Mouse (Mus musculus) embryonic facial prominence, embryonic 15.5 days (tissue): ENCODE data around the gene Acot5. TPM values are rescaled to one million over a fixed set of nuclear protein-coding genes. Genes with fewer than 3 reads are reported as not detected.
A peak's percentile ranks its signal among the peaks of the same experiment; 100 is the strongest.
"Not testable (repeated sequence)": the region's sequence is repeated elsewhere in the genome, so short reads cannot be mapped to it uniquely, and the experiment has no call there.

Experiments used
- ATAC-seq: fragments of 200-750 bp; cut with Nextera tagmentation; 2 replicates; pipeline ENCODE4 v1.8.0; 2017; ENCODE audit warnings: low read depth, moderate TSS enrichment; ENCODE audit not compliant: insufficient number of reproducible peaks, low FRiP score, low TSS enrichment
- H3K27ac ChIP-seq: fragments of 300-500 bp; sonication (generic); replicated peaks from 2 replicates; pipeline ENCODE4 v1.5.1; 2015; ENCODE audit warnings: mild to moderate bottlenecking, inconsistent platforms
- H3K27me3 ChIP-seq: fragments of 300-500 bp; sonication (generic); 2 replicates; pipeline ENCODE4 v1.6.1; 2015; ENCODE audit warnings: inconsistent platforms
- H3K36me3 ChIP-seq: fragments of 300-500 bp; sonication (generic); 2 replicates; pipeline ENCODE4 v1.6.1; 2015; ENCODE audit warnings: mild to moderate bottlenecking, inconsistent platforms
- H3K4me1 ChIP-seq: fragments of 300-500 bp; sonication (generic); 2 replicates; pipeline ENCODE4 v1.6.1; 2015; ENCODE audit warnings: inconsistent platforms
- H3K4me2 ChIP-seq: fragments of 300-500 bp; sonication (generic); replicated peaks from 2 replicates; pipeline ENCODE4 v1.6.1; 2015; ENCODE audit warnings: mild to moderate bottlenecking, inconsistent platforms
- H3K4me3 ChIP-seq: fragments of 300-500 bp; sonication (generic); replicated peaks from 2 replicates; pipeline ENCODE4 v1.5.1; 2015; ENCODE audit warnings: mild to moderate bottlenecking, inconsistent platforms
- H3K9ac ChIP-seq: fragments of 300-500 bp; sonication (generic); 2 replicates; pipeline ENCODE4 v1.6.1; 2015; ENCODE audit warnings: inconsistent platforms
- H3K9me3 ChIP-seq: fragments of 300-500 bp; sonication (generic); replicated peaks from 2 replicates; pipeline ENCODE4 v1.6.1; 2016; ENCODE audit warnings: inconsistent platforms
- WGBS: fragments of 180-500 bp; shearing (Covaris S2); methylation state at CpG from one replicate; pipeline ENCODE4 v1.1.7; 2015; 5-methylcytosine and 5-hydroxymethylcytosine counted together
- polyA plus RNA-seq: library from polyadenylated mRNA; unstranded; fragments of >200 nt; fragmentation: Nextera tagmentation; extraction: Ambion mirVana; gene quantifications from 2 replicates; pipeline ENCODE4 v1.2.1, GENCODE M21; 2015

Gene Acot5
- 0.16 TPM in 2 replicates for polyA plus RNA-seq

GRCm38 (mm10) chr12:84068986-84069385 lies at the start of gene Acot5:
Gene Acot5, plus strand, starts transcription at chr12:84069325.
- no peaks in the 10 kb centered on the region for H3K9me3 ChIP-seq
- H3K4me3 ChIP-seq: peak within 1 kb of the TSS; percentile 40
- H3K27ac ChIP-seq: no peak within 1 kb of the TSS
- peaks cover 31% of the 10 kb centered on the region for H3K27me3 ChIP-seq
- ATAC-seq: no peak
- H3K4me1 ChIP-seq: no peaks in the 10 kb centered on the region
- H3K4me2 ChIP-seq: peak within 1 kb of the TSS; percentile 70
- WGBS: 54% methylated on average over 9 of the region's 9 CpGs
- no peak within 1 kb of the TSS for H3K9ac ChIP-seq
- H3K36me3 ChIP-seq: no peaks in the 10 kb centered on the region

DNA sequence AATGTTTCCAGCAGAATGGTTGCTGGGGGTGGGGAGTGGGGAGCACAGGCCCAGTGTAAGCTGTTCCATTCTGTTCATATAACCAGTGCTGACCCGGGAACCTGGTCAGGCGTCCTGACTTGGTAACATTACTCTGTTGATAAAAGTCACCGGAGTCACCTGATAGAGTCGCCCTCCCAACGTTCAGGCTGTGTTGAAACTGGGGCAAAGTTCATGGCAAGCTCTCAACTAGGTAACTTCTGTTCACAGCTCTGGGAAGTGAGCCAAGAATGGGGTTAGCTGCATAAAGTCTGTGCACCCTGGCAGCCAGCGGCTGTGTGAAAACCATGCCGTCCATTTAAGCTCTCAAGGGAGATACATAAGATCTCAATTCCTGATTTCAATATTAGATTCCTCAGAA lies 48.6 kb upstream of the Acot5 start:
- H3K27me3 ChIP-seq, H3K4me1 ChIP-seq, H3K9ac ChIP-seq, H3K36me3 ChIP-seq, ATAC-seq, H3K4me2 ChIP-seq, H3K9me3 ChIP-seq, H3K4me3 ChIP-seq, H3K27ac ChIP-seq: not testable (repeated sequence)
- 43% methylated on average over 7 of the region's 7 CpGs for WGBS

- WGBS: 94% methylated on average over 4 of the region's 4 CpGs
- not testable (repeated sequence) for H3K4me2 ChIP-seq, H3K9ac ChIP-seq, H3K27ac ChIP-seq, H3K4me1 ChIP-seq, ATAC-seq, H3K4me3 ChIP-seq, H3K9me3 ChIP-seq, H3K27me3 ChIP-seq, H3K36me3 ChIP-seq
Measured at GRCm38 (mm10) chr12:84022266-84022665, 46.9 kb upstream of the Acot5 start.

DNA sequence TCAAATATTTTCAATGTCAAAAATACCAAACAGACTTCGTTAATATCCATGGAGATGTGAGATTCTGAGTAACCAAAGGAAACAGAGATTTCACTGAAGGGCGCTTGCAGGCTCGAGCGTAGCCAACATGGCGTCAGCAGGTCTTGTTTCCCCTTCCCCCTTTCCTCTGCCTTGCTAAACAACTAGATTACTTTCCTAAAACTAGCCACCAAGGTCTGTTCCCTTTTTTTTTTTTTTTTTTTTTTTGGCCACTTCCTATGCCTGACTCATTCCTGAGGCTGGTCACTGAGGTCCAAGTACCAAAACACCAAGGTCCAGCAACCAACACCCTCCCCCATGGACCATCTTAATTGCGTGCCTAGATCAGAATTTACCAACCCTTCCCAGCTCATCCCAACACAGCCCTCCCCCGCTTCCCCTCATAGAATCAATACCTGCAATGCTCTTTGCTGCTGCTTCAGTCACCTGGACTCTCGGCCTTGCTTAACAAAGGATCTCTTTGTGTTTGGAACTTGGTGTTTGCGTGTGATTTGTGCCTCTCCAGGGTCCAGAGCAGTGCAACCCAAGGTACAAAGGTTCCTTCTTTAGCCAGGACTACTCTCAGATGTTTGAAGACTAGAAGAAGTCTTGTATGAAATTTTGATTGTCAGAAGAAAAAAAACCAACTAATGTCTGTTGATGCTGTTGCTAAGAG lies 45.9 kb upstream of the Acot5 start:
- no peaks in the 10 kb centered on the region for H3K9me3 ChIP-seq
- no peaks in the 10 kb centered on the region for H3K4me1 ChIP-seq
- no peaks in the 10 kb centered on the region for H3K36me3 ChIP-seq
- H3K27ac ChIP-seq: no peak overlapping the region
- H3K9ac ChIP-seq: no peak overlapping the region
- no peak for ATAC-seq
- no peaks in the 10 kb centered on the region for H3K27me3 ChIP-seq
- H3K4me2 ChIP-seq: no peak overlapping the region
- WGBS: 75% methylated on average over 9 of the region's 9 CpGs
- no peak overlapping the region for H3K4me3 ChIP-seq

GRCm38 (mm10) chr12:84025888-84026287 lies 43.2 kb upstream of the Acot5 start:
- H3K9ac ChIP-seq: no peak overlapping the region
- no peak for ATAC-seq
- no peak overlapping the region for H3K4me2 ChIP-seq
- H3K4me1 ChIP-seq: no peaks in the 10 kb centered on the region
- no peaks in the 10 kb centered on the region for H3K36me3 ChIP-seq
- no peak overlapping the region for H3K4me3 ChIP-seq
- H3K27me3 ChIP-seq: no peaks in the 10 kb centered on the region
- no peaks in the 10 kb centered on the region for H3K9me3 ChIP-seq
- H3K27ac ChIP-seq: no peak overlapping the region
- WGBS: 69% methylated on average over 7 of the region's 7 CpGs

GRCm38 (mm10) chr12:84028328-84028727 lies 40.8 kb upstream of the Acot5 start:
- not testable (repeated sequence) for H3K27ac ChIP-seq, H3K4me1 ChIP-seq, H3K36me3 ChIP-seq, H3K4me2 ChIP-seq, H3K9ac ChIP-seq, H3K27me3 ChIP-seq, ATAC-seq, H3K9me3 ChIP-seq, H3K4me3 ChIP-seq
- WGBS: 61% methylated on average over 3 of the region's 3 CpGs

DNA sequence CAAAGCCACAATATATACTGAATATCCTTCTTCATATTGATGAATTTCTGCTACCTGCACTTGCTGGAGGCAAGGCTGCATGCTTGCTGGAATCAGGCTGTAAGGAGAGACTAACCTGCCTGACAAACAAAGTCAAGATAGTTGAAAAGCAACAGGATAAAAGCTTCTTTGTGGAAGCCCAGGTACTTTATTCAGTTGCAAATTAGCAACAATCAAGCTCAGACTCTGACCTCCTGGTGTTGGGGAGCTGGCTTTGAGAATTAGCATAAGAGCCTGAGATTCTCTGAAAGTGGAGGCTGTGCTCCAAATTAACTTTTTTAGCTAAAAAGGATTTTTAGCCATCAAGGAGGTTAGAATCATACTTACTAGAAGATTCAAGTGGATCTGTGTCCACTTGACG lies 40.1 kb upstream of the Acot5 start:
- not testable (repeated sequence) for H3K9ac ChIP-seq, H3K4me1 ChIP-seq, H3K27me3 ChIP-seq, H3K9me3 ChIP-seq, H3K36me3 ChIP-seq, H3K27ac ChIP-seq, H3K4me2 ChIP-seq, H3K4me3 ChIP-seq, ATAC-seq
- 87% methylated on average over 1 of the region's 1 CpGs for WGBS

GRCm38 (mm10) chr12:84030659-84031332 lies 38.3 kb upstream of the Acot5 start:
- Histone ChIP-seq H3K4me3 (no peak overlapping the region), H3K4me2 (no peak overlapping the region), H3K27ac (no peak overlapping the region), H3K27me3 (no peaks in the 10 kb centered on the region), H3K9ac (no peak overlapping the region), H3K4me1 (no peaks in the 10 kb centered on the region), H3K9me3 (no peaks in the 10 kb centered on the region), H3K36me3 (no peaks in the 10 kb centered on the region)
- no peak for ATAC-seq
- 65% methylated on average over 4 of the region's 4 CpGs for WGBS

GRCm38 (mm10) chr12:84032854-84033253 lies 36.3 kb upstream of the Acot5 start:
- H3K4me2 ChIP-seq: no peak overlapping the region
- no peak for ATAC-seq
- no peaks in the 10 kb centered on the region for H3K9me3 ChIP-seq
- 85% methylated on average over 4 of the region's 4 CpGs for WGBS
- no peaks in the 10 kb centered on the region for H3K27me3 ChIP-seq
- H3K27ac ChIP-seq: no peak overlapping the region
- no peak overlapping the region for H3K9ac ChIP-seq
- no peaks in the 10 kb centered on the region for H3K36me3 ChIP-seq
- H3K4me1 ChIP-seq: no peaks in the 10 kb centered on the region
- H3K4me3 ChIP-seq: no peak overlapping the region

DNA sequence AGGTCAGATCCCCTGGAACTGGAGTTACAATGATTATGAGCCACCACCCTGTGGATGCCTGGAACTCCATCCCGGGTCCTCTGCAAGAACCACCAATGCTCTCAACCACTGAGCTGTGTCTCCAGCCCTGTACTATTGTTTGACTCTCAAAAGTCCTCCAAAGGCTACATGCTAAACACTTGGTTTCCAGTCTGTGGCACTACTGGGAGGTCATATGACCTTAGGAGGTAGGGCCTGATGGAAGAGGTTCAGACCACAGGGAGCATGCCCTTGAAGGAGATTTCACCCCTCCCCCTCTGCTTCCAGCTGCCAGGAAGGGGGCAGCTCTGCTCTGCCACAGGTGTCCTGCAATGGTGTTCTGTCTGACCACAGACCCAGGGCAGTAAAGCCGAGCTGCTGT lies 35.8 kb upstream of the Acot5 start:
- H3K27me3 ChIP-seq, H3K36me3 ChIP-seq, H3K27ac ChIP-seq, ATAC-seq, H3K9ac ChIP-seq, H3K9me3 ChIP-seq, H3K4me1 ChIP-seq, H3K4me2 ChIP-seq, H3K4me3 ChIP-seq: not testable (repeated sequence)
- WGBS: 81% methylated on average over 2 of the region's 2 CpGs

GRCm38 (mm10) chr12:84034108-84034507 lies 35.0 kb upstream of the Acot5 start:
- Histone ChIP-seq H3K27me3 (no peaks in the 10 kb centered on the region), H3K9ac (no peak overlapping the region), H3K9me3 (no peaks in the 10 kb centered on the region), H3K36me3 (no peaks in the 10 kb centered on the region), H3K27ac (no peak overlapping the region), H3K4me1 (no peaks in the 10 kb centered on the region), H3K4me3 (no peak overlapping the region), H3K4me2 (no peak overlapping the region)
- ATAC-seq: no peak
- 45% methylated on average over 4 of the region's 4 CpGs for WGBS

DNA sequence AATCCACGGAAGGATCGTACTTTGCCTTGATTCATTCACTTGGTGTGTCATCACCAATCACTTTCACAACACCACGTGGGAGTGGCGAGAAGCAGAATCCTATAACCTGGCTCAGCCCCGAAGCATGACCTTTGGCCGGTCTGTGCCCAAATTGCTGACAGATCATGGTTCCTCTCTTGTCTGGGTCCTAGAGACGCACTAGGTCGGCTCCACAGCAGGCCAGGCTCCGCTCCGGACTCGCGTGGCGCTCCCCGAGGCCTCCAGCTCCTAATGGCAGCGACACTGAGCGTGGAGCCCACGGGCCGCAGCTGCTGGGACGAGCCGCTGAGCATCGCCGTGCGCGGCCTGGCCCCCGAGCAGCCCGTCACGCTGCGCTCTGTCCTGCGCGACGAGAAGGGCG lies 30.9 kb upstream of the Acot5 start, which contains the start of gene Acot4:
Gene Acot4, plus strand, starts transcription at position 139 of the 400 bp plus-strand sequence.
- H3K27me3 ChIP-seq, H3K36me3 ChIP-seq, ATAC-seq, H3K4me1 ChIP-seq, H3K9me3 ChIP-seq, H3K27ac ChIP-seq: not testable (repeated sequence)
- WGBS: 3% methylated on average over 32 of the region's 32 CpGs
- Histone ChIP-seq H3K4me2 (peak within 1 kb of the TSS; percentile 72), H3K4me3 (peak within 1 kb of the TSS; percentile 48), H3K9ac (peak within 1 kb of the TSS; percentile 15; the same call in 1 of the 2 replicates)
